Mouse (Mus musculus) liver, embryonic 14.5 days (tissue): ENCODE measurements around the gene Slc9a3. TPM values are rescaled to one million over a fixed set of nuclear protein-coding genes. Genes with fewer than 3 reads are reported as not detected.

ENCODE experiments used
- ATAC-seq: fragments of 200-750 bp; cut with Nextera tagmentation; 2 replicates; pipeline ENCODE4 v1.8.0; 2017; ENCODE audit warnings: moderate number of reproducible peaks, mild to moderate bottlenecking, moderate library complexity; ENCODE audit not compliant: insufficient read depth
- DNase-seq, 3 experiments: peaks; one replicate each; pipeline ENCODE4 v3.0.0-alpha.2; 2012 to 2013; ENCODE audit warnings: low read depth in 3 of 3, low spot score in 3 of 3
- H3K27ac ChIP-seq: fragments of 300-500 bp; sonication (generic); 2 replicates; pipeline ENCODE4 v1.5.1; 2014; ENCODE audit warnings: moderate library complexity, mild to moderate bottlenecking, control low read depth, inconsistent platforms
- H3K27me3 ChIP-seq: fragments of 300-500 bp; sonication (generic); 2 replicates; pipeline ENCODE4 v1.6.1; 2014; ENCODE audit warnings: mild to moderate bottlenecking, low read length, moderate library complexity; ENCODE audit not compliant: control insufficient read depth, insufficient read depth
- H3K36me3 ChIP-seq: fragments of 300-500 bp; sonication (generic); replicated peaks from 2 replicates; pipeline ENCODE4 v1.6.1; 2014; ENCODE audit warnings: low read depth; ENCODE audit not compliant: control insufficient read depth, insufficient read depth
- H3K4me1 ChIP-seq, 2 experiments: fragments of 200-500 bp in 1 of 2; fragments of 300-500 bp in 1 of 2; sonication (generic) in 1 of 2; replicated peaks; 2 replicates each; pipeline ENCODE4 v1.6.1; 2012 to 2014; ENCODE audit warnings: antibody characterized with exemption in 1 of 2, inconsistent platforms in 1 of 2, low read length in 1 of 2; ENCODE audit not compliant: control insufficient read depth in 2 of 2, insufficient read depth in 2 of 2
- H3K4me2 ChIP-seq: fragments of 300-500 bp; sonication (generic); 2 replicates; pipeline ENCODE4 v1.6.1; 2014; ENCODE audit warnings: low read depth, mild to moderate bottlenecking, control low read depth, moderate library complexity
- H3K4me3 ChIP-seq, 2 experiments: fragments of 200-500 bp in 1 of 2; fragments of 300-500 bp in 1 of 2; sonication (generic) in 1 of 2; 2 replicates each; pipeline ENCODE4 v1.5.1; 2012 to 2014; ENCODE audit warnings: low read depth in 2 of 2, low read length in 2 of 2, mild to moderate bottlenecking in 2 of 2, control low read depth in 1 of 2, inconsistent platforms in 1 of 2, moderate library complexity in 1 of 2; ENCODE audit not compliant: insufficient read depth in 1 of 2
- H3K9ac ChIP-seq: fragments of 300-500 bp; sonication (generic); replicated peaks from 2 replicates; pipeline ENCODE4 v1.6.1; 2014; ENCODE audit warnings: mild to moderate bottlenecking, control low read depth, moderate library complexity
- H3K9me3 ChIP-seq: fragments of 300-500 bp; sonication (generic); 2 replicates; pipeline ENCODE4 v1.6.1; 2016; ENCODE audit warnings: low read length, mixed read lengths; ENCODE audit not compliant: control insufficient read depth
- CTCF ChIP-seq: IDR thresholded peaks from 2 replicates; pipeline ENCODE4 v1.5.1; 2016; ENCODE audit warnings: antibody characterized with exemption, low read depth, control low read depth
- EP300 ChIP-seq: IDR thresholded peaks from 2 replicates; pipeline ENCODE4 v1.6.1; 2016; ENCODE audit warnings: antibody characterized with exemption, low read depth
- WGBS: fragments of 180-500 bp; shearing (Covaris S2); extraction: QIAGEN DNeasy Blood & Tissue Kit; methylation state at CpG from one replicate; pipeline ENCODE4 v1.1.7; 2014; ENCODE audit not compliant: insufficient replicate concordance; 5-methylcytosine and 5-hydroxymethylcytosine counted together
- polyA plus RNA-seq, 2 experiments: library from polyadenylated mRNA; depleted of rRNA in 1 of 2; stranded (reverse) in 1 of 2; unstranded in 1 of 2; fragments of >200 nt; fragmentation: Nextera tagmentation in 1 of 2; extraction: Ambion mirVana in 1 of 2; gene quantifications; 2 replicates each; pipeline versions ENCODE4 v1.2.1 to v1.2.3; 2012 to 2014

Gene Slc9a3
- polyA plus RNA-seq, 2 experiments, result not detected

- ATAC-seq (no peak), DNase-seq (no peak)
- 53% methylated on average over 7 of the region's 7 CpGs for WGBS
- Histone ChIP-seq H3K4me3 (no peak overlapping the region), H3K27me3 (no peaks in the 10 kb centered on the region), H3K4me2 (no peak overlapping the region), H3K36me3 (no peaks in the 10 kb centered on the region), H3K4me1 (peaks cover 0 to 3% of the 10 kb centered on the region in 2 experiments; a peak in 1 of 4 replicates), H3K9me3 (no peaks in the 10 kb centered on the region), H3K27ac (no peak overlapping the region), H3K9ac (no peak overlapping the region)
- TF ChIP-seq EP300, result no peak
- no peak for TF ChIP-seq CTCF
Observed at GRCm38 (mm10) chr13:74144120-74144884, 23.0 kb downstream of the Slc9a3 start.

GRCm38 (mm10) chr13:74145983-74146622, 24.8 kb downstream of the Slc9a3 start:
- Histone ChIP-seq H3K27ac (no peak overlapping the region), H3K4me2 (no peak overlapping the region), H3K4me1 (peaks cover 0 to 3% of the 10 kb centered on the region in 2 experiments; a peak in 1 of 4 replicates), H3K27me3 (no peaks in the 10 kb centered on the region), H3K4me3 (no peak overlapping the region), H3K9me3 (no peaks in the 10 kb centered on the region), H3K36me3 (no peaks in the 10 kb centered on the region), H3K9ac (no peak overlapping the region)
- 54% methylated on average over 3 of the region's 3 CpGs for WGBS
- no peak for ATAC-seq
- no peak for DNase-seq
- TF ChIP-seq EP300 (no peak), CTCF (no peak)

DNA sequence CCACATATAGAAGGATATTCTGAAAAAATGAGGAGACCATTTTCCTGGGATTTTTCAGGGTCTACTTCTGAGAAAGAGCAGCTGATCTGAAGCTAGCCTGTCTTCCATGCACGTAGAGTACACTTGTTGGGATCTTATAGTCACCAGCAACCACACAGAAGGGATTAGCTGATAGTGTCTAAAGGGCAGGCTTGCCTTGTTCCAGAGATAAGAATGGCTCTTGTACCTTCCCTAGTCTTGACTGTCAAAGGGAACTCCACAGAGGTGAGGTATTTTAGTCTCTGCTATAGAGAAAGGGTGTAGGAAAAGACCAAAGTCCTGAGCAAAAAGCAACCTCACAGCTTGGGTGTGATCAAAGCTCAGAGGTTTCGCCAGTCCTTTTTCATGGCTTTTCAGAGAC, 26.1 kb downstream of the Slc9a3 start:
- Histone ChIP-seq H3K4me2 (no peak overlapping the region), H3K9me3 (no peaks in the 10 kb centered on the region), H3K27me3 (no peaks in the 10 kb centered on the region), H3K9ac (no peak overlapping the region), H3K36me3 (no peaks in the 10 kb centered on the region), H3K4me3 (no peak overlapping the region), H3K27ac (no peak overlapping the region), H3K4me1 (peaks cover 0 to 3% of the 10 kb centered on the region in 2 experiments; a peak in 1 of 4 replicates)
- WGBS, result 48% methylated on average over 2 of the region's 2 CpGs
- TF ChIP-seq EP300 (no peak), CTCF (no peak)
- ATAC-seq (peak; percentile 70; the same call in 1 of the 2 replicates), DNase-seq (peak in 2 of 3 experiments; percentile 12 to 17)

DNA sequence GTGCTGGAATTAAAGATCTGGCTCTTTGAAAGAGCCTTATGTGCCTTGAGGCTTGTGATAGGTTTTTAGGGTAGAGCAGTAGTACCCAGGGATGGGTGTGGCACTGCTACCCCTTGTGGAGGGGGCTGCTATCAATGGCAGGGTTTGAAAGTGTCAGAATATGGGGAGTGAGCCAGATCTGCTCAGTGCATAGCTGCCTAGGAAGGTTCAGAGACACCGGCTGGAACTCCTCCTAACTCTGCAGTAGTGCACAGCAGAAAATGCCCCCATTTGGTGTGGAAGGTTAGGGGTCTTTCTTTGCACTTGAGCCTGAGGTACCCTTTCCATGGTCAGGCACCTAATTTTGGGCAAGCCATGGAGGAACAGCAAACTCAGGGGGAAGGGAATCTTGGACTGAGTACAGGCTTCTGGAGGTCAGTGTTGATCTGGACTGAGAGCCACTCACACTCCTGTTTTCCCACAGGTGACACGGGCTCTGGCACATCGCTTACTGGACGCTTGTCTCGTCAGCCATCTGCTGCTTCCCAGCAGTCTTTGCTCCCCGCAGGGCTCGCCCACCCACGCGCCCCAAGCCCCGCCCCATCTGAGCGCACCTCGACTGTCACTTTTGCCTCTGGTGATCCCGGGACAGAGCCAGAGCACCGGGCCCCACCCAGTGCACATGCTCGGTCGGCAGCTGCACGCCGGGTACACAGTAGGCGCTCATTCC, 45.2 kb downstream of the Slc9a3 start:
- TF ChIP-seq CTCF, result no peak
- TF ChIP-seq EP300, result no peak
- H3K4me2 ChIP-seq, result peak overlapping the region; percentile 68
- no peaks in the 10 kb centered on the region for H3K9me3 ChIP-seq
- H3K4me1 ChIP-seq, result peaks cover 0 to 9% of the 10 kb centered on the region in 2 experiments; a peak in 2 of 4 replicates
- H3K4me3 ChIP-seq, result peak overlapping the region; percentile 41 to 42
- 7% methylated on average over 19 of the region's 19 CpGs for WGBS
- H3K36me3 ChIP-seq, result no peaks in the 10 kb centered on the region; the same call in 1 of the 2 replicates
- no peak overlapping the region for H3K27ac ChIP-seq
- DNase-seq, result peak; percentile 37 to 56 (median 45)
- peak overlapping the region; percentile 40 for H3K9ac ChIP-seq
- no peaks in the 10 kb centered on the region for H3K27me3 ChIP-seq
- peak; percentile 82 for ATAC-seq
